Mouse (Mus musculus) CD4-positive, CD25-positive, alpha-beta regulatory T cell, adult 2 months (primary cell): ENCODE results near the gene Shc2.
A peak's percentile ranks its signal among the peaks of the same experiment; 100 is the strongest.

Experiments used
- DNase-seq: peaks from one replicate; pipeline ENCODE4 v3.0.0-alpha.2; 2012; ENCODE audit warnings: low read depth, low spot score

The Shc2 gene

DNA sequence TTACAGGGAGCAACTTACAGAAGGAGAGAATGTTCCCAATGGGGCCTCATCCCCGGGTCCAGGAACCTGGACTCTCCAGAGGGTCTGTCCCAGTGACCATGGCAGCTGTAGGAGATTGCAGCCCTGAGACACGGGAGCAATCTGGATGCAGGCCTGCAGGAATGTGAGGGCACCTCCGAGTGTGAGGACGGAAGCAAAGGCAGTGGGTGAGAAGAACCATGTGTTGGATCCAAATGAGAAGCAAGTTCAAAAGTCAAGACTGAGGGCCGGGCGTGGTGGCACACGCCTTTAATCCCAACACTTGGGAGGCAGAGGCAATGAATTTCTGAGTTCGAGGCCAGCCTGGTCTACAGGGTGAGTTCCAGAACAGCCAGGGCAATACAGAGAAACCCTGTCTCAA lies 56.2 kb downstream of the Shc2 start:
- DNase-seq, result no peak

DNA sequence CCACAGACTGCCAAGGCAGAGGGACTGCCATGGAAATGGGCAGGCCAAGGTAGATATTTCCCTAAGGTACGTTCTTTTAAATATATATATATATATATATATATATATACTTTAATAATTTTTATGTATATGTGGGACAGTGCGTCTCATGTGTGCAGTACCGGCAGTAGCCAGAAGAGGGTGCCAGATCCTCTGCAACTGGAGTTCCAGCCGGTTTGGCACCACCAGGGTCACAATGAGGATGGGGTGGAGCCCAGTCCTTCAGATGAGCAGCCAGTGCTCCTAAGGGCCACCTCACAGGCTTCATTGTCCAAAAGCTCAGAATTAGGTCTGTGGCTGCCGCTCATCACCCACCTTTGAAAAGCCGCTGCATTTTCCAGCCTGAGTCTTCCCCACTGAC lies 56.9 kb downstream of the Shc2 start:
- peak; percentile 52 for DNase-seq

DNA sequence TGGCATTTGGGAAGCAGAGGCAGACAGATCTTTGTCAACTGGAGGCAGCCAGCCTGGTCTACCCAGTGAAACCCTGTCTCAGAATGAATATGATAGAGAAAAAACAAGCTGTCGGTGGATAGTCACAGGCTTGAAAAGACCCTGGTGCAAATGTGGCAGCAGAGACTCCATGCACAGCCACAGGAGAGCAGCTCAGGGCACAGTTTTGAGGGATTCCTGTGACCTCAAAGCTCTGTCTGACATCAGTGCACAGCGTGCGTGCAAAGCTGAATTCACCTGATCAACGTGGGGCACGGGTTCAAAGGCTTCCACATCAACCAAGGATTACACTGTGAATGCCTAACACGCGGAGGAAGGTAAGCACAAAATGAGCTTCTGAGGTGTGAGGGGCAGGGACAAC lies 57.4 kb downstream of the Shc2 start:
- DNase-seq, result no peak

DNA sequence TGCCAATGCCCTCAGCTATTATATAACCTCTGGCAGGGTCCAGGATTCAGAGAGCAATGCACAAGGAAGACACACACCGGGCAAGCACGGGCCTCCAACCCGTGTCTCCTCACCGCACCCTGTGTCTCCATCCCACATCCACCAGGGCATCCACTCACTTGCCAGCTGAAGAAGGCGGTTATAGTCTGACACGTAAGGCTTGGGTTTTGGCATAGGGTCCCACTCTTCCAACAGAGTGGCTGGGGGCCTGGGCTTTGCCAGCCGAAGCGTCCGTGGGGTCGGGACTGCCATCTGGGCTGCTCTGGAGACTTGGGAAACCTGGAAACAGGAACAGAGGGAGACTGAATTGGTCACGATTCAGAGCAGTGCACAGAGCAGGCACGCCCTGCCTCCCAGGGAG lies 57.9 kb downstream of the Shc2 start:
- no peak for DNase-seq

DNA sequence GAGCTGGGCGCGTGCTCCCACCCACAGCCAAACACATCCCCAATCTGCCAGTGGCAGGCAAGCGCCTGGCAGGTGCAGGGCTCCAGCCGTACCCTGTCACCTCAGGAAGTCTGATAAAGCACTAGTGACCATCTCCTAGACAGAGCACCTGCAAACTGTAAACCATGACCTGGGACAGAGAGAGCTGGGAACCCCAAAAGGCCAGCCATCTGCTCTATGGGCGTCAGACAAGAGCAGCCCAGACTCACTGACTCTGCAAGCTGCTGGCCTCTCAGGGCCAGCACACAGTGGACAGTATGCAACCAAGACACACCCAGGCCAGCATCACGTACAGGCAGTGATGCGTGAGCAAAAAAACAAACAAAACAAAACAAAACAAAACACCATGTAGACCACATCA lies 58.8 kb downstream of the Shc2 start:
- no peak for DNase-seq

DNA sequence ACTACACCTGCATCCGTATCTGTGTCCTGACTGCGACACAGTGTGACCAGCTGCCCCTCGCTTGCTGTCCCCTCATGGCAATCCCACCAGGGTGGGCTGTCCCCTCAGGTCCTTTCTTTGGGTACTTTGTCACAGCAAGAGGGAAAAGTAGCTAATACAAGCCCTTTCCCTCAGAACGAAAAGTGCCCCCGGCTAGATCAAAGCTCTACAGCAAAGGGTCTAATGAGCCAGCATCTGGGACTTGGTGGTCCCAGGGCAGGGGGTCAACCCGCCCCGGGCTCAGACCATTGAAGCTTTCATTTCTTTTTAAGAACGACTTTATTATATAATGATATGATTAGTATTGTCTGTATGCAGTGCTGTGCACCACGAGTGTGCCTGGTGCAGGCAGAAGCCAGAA lies 59.4 kb downstream of the Shc2 start:
- DNase-seq, result no peak

DNA sequence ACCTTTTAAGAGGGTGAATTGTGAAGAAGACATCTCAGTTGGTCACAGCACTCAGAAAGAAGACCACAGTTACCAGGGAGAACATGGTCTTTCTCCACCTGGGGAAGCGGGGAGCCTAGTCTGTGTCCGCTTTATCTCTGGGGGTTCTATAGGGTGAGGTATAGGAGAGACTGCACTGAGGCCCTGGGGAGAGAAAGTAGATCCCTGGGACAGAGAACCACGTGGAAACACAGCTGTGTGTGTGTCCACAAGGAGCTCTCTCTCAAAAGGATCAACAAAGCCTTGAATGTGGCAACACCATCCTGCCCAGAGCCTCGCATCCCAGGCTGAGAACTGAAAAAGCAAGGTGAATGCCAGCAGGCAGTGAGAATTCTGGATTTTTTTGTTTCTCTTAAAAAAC lies 60.3 kb downstream of the Shc2 start:
- DNase-seq, result no peak

DNA sequence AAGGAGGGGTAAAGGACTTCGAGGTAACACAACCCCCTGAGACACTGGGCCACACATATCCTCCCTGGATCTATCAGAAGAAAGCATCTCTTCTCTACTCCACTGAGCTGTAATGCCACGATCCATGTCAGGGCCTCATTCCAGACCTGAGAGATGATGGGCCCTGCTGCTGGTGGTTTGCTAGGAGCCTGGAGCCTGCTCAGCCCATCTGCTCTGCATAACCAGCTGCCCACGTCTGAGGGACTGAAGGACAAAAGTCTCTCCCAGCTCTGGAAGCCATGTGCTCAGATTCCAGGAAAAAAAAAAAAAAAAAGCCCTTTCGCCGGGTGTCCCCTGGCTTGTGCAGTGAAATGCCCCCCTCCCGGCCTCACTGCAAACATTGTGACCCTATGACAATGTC lies 62.0 kb downstream of the Shc2 start:
- DNase-seq, result no peak

DNA sequence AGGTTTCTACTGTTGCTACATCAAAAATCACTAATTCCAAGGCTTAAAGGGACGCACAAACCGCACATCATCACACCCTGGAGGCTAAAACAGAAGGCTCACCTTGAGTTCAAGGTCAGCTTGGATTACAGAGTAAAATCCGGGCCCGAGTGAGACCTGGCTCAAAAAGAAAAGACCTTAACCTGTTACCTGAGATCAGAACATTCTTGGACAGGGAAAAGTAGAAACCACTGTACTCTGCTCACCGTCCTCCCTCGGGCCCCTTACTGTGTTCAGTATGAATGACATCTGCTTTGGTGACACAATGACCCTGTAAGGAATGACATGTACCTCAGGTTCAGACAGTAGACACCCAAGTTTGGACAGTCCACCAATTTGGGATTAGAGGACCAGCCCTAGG lies 62.9 kb downstream of the Shc2 start:
- no peak for DNase-seq

DNA sequence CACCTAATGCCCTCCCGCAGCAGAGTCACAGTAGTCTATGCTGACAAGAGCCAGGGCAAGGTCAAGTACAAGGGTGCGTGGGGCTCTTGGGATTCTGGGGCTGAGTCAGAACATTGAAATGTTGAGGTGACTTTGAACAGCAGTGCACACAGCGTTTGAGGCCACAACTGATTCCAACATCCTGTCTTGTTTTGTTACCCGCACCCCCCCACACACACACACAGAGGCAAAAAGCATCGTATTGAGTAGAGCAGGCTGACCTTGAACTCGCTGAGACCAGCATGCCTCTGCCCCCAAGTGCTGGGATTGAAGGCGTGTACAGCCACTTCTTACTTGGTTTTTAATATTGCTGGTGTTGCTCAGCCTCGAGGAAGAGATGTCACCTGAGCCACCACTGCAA lies 63.4 kb downstream of the Shc2 start:
- DNase-seq, result no peak

DNA sequence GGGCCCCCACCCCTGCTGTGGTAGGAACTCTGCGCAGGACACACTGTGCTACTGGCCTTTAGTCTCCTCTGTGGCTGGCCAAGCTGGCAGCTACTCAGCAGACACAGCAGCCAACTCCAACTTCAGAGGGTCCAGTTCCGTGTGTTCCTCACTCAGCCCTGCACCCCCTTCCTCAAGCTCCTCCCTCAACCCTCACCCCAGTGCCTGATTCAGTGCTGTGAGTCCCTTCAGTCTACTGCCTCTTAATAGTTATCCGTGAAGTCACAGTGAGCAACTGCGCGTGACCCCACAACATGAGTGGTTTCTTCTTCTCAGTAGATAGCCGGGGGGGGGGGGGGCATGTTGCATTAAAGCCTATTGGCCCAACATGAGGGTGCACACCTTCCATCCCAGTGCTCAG lies 64.1 kb downstream of the Shc2 start:
- no peak for DNase-seq

DNA sequence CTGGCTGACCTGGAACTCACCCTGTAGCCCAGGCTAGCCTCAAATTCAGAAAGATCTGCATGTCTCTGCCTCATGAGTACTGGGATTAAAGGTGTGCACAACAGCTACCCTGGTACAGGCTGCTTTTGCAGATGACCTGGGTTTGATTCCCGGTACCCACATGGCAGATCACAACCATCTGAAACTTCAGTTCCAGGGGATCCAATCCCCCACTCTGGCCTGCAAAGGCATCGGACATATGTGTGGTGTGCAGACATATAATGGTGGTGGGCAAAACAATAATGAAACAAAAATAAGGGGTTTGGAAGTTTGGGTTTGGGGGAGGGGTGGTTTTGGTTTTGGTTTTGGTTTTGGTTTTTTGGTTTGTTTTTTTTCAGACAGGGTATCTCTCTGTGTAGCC lies 66.4 kb downstream of the Shc2 start:
- DNase-seq, result no peak

DNA sequence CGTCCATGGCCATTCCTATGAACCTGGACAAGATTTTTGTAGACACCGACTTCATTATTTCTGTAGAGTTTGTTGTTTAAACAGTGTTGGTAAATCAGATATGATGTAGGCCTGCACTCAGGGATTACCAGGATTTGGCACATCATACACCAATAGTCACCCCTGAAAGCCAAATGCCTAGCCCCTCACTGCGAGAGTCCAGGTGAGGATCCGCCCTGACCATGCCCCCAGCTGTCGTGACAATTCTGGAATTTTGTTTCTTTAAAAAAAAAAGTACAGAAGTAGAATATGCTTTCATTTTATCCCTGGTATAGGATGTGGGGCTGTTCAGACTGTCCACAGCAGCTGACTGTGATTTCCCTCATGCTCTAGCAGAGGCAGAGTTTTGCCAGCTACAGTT lies 67.8 kb downstream of the Shc2 start:
- DNase-seq, result no peak
